Mouse (Mus musculus): Measurements from ENCODE around the gene Timp2. TPM values are rescaled to one million over a fixed set of nuclear protein-coding genes. Genes with fewer than 3 reads are reported as not detected.

Gene Timp2
- polyA plus RNA-seq, 1 experiment, result 37.6 TPM

DNA sequence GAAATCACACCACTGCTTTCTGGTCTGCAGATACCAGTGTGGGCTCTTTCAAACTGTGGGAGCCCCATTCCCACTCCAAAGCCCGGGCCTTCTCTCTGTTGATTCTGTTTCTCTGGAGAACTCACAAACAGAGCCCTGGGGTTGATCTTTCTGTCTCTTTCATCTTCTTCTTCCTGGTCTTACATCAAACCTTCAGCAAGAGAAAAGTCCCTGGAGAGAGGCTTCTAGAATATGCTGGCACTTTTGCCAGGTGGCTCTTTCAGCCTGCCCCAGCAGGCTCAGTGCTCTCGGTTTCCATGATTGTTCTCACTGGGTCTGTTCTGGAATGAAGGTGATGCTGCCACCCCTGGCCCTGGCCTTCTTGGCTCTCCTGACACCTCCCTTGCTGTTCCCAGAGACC lies 11.9 kb downstream of the Timp2 start:
- Histone ChIP-seq H3K4me1 (ENCODE audit: control insufficient read depth, insufficient read depth, low read length) (peaks cover 5% of the 10 kb centered on the region; the same call in 1 of the 2 replicates), H3K27ac (ENCODE audit: control insufficient read depth, insufficient read depth, low read depth, low read length, poor library complexity) (no peak overlapping the region), H3K4me3 (replicated peaks; ENCODE audit: control insufficient read depth, low read depth, low read length) (no peak overlapping the region)
- WGBS, result 78% methylated on average over 2 of the region's 2 CpGs
- no peak for TF ChIP-seq CTCF (IDR thresholded peaks at IDR 0.05; ENCODE audit: control insufficient read depth, insufficient read depth, low read length)
- TF ChIP-seq POLR2A (IDR thresholded peaks at IDR 0.05; ENCODE audit: borderline replicate concordance, control insufficient read depth, low read depth, low read length), result no peak

GRCm38 (mm10) chr11:118342400-118342981 lies 13.0 kb downstream of the Timp2 start, which contains the start of gene Cep295nl:
TSS of gene Cep295nl (minus strand) at chr11:118342500.
- 83% methylated on average over 7 of the region's 7 CpGs for WGBS
- H3K4me1 ChIP-seq (ENCODE audit: control insufficient read depth, insufficient read depth, low read length), result no peaks in the 10 kb centered on the region
- no peak for TF ChIP-seq POLR2A (IDR thresholded peaks at IDR 0.05; ENCODE audit: borderline replicate concordance, control insufficient read depth, low read depth, low read length)
- TF ChIP-seq CTCF (IDR thresholded peaks at IDR 0.05; ENCODE audit: control insufficient read depth, insufficient read depth, low read length), result no peak

DNA sequence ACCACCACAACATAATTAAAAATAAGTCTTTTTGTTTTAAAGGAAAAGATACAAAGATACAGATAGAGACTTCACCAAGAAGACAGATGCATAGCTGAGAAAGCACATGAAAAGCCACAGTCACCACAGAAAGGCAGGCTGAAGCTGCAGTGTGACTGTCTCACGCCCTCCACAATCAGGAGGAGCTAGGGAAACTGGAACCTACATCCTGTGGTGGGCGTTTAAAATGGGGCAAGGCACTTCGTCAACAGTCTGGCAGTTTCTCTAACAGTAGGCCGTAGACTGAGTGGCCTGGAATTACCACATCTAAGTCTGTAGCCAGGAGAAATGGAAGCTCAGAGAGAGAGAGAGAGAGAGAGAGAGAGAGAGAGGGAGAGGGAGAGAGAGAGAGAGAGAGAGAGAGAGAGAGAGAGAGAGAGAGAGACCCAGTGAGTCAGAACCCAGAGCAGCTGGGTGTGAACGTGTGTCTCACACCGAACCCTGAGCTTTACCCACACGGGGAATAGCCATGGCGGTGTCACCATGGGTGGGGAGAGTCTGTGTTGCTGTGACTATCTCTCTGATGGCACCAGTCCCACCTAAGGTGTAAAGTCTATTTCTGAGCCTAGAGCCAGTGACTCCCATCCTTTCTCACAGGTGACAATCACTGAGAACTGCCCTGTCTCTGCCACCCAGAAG lies 17.9 kb downstream of the Timp2 start:
- no peaks in the 10 kb centered on the region for H3K4me1 ChIP-seq (ENCODE audit: control insufficient read depth, insufficient read depth, low read length)
- TF ChIP-seq CTCF (IDR thresholded peaks at IDR 0.05; ENCODE audit: control insufficient read depth, insufficient read depth, low read length) (no peak), POLR2A (IDR thresholded peaks at IDR 0.05; ENCODE audit: borderline replicate concordance, control insufficient read depth, low read depth, low read length) (no peak)
- H3K4me3 ChIP-seq (replicated peaks; ENCODE audit: control insufficient read depth, low read depth, low read length), result no peak overlapping the region
- H3K27ac ChIP-seq (ENCODE audit: control insufficient read depth, insufficient read depth, low read depth, low read length, poor library complexity), result no peak overlapping the region
- 41% methylated on average over 8 of the region's 8 CpGs for WGBS

More at GRCm38 (mm10) chr11:118342400-118342981, 13.0 kb downstream of the Timp2 start, which contains the start of gene Cep295nl:
- H3K27ac ChIP-seq (ENCODE audit: control insufficient read depth, insufficient read depth, low read depth, low read length, poor library complexity), result no peak within 1 kb of the TSS
- H3K4me3 ChIP-seq (replicated peaks; ENCODE audit: control insufficient read depth, low read depth, low read length), result no peak within 1 kb of the TSS

DNA sequence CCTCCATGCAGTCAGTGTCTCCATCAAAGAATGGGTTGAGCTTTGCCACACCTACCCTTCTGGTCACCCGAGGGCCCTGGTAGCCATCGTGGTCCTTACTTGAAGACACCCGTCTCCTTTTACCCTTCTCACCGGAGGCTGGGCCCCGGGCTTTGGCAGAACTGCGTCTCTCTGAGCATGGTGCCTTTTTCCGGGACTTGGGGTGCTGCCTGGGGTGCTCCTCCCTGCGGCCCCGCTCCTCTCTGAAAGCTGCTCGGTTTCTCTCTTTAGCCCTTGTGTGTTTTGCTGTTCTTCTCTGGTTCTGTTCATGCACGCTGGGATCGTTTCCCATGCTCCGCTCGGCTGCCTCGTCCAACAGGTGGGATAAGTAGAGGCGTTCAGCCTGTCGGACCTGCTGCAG lies 22.1 kb downstream of the Timp2 start:
- TF ChIP-seq POLR2A (IDR thresholded peaks at IDR 0.05; ENCODE audit: borderline replicate concordance, control insufficient read depth, low read depth, low read length), result no peak
- no peak for TF ChIP-seq CTCF (IDR thresholded peaks at IDR 0.05; ENCODE audit: control insufficient read depth, insufficient read depth, low read length)
- Histone ChIP-seq H3K4me1 (ENCODE audit: control insufficient read depth, insufficient read depth, low read length) (no peaks in the 10 kb centered on the region), H3K27ac (ENCODE audit: control insufficient read depth, insufficient read depth, low read depth, low read length, poor library complexity) (no peak overlapping the region), H3K4me3 (replicated peaks; ENCODE audit: control insufficient read depth, low read depth, low read length) (no peak overlapping the region)
- WGBS, result 90% methylated on average over 17 of the region's 17 CpGs

- WGBS, result 93% methylated on average over 11 of the region's 11 CpGs
These were observed 23.2 kb downstream of the Timp2 start for GRCm38 (mm10) chr11:118332376-118332775.

GRCm38 (mm10) chr11:118330777-118331176 lies 24.8 kb downstream of the Timp2 start:
- no peak for TF ChIP-seq POLR2A (IDR thresholded peaks at IDR 0.05; ENCODE audit: borderline replicate concordance, control insufficient read depth, low read depth, low read length)
- TF ChIP-seq CTCF (IDR thresholded peaks at IDR 0.05; ENCODE audit: control insufficient read depth, insufficient read depth, low read length), result no peak
- WGBS, result 87% methylated on average over 16 of the region's 16 CpGs
- no peaks in the 10 kb centered on the region for H3K4me1 ChIP-seq (ENCODE audit: control insufficient read depth, insufficient read depth, low read length)
- no peak overlapping the region for H3K27ac ChIP-seq (ENCODE audit: control insufficient read depth, insufficient read depth, low read depth, low read length, poor library complexity)
- no peak overlapping the region for H3K4me3 ChIP-seq (replicated peaks; ENCODE audit: control insufficient read depth, low read depth, low read length)

More at GRCm38 (mm10) chr11:118332376-118332775, 23.2 kb downstream of the Timp2 start:
- no peak overlapping the region for H3K4me3 ChIP-seq (replicated peaks; ENCODE audit: control insufficient read depth, low read depth, low read length)
- TF ChIP-seq POLR2A (IDR thresholded peaks at IDR 0.05; ENCODE audit: borderline replicate concordance, control insufficient read depth, low read depth, low read length) (no peak), CTCF (IDR thresholded peaks at IDR 0.05; ENCODE audit: control insufficient read depth, insufficient read depth, low read length) (no peak)
- no peak overlapping the region for H3K27ac ChIP-seq (ENCODE audit: control insufficient read depth, insufficient read depth, low read depth, low read length, poor library complexity)
- H3K4me1 ChIP-seq (ENCODE audit: control insufficient read depth, insufficient read depth, low read length), result no peaks in the 10 kb centered on the region

- Histone ChIP-seq H3K27ac (ENCODE audit: control insufficient read depth, insufficient read depth, low read depth, low read length, poor library complexity) (no peak overlapping the region), H3K4me3 (replicated peaks; ENCODE audit: control insufficient read depth, low read depth, low read length) (no peak overlapping the region), H3K4me1 (ENCODE audit: control insufficient read depth, insufficient read depth, low read length) (no peaks in the 10 kb centered on the region)
- 88% methylated on average over 14 of the region's 14 CpGs for WGBS
- TF ChIP-seq CTCF (IDR thresholded peaks at IDR 0.05; ENCODE audit: control insufficient read depth, insufficient read depth, low read length) (no peak), POLR2A (IDR thresholded peaks at IDR 0.05; ENCODE audit: borderline replicate concordance, control insufficient read depth, low read depth, low read length) (no peak)
These were observed 25.2 kb downstream of the Timp2 start for GRCm38 (mm10) chr11:118330361-118330760.

DNA sequence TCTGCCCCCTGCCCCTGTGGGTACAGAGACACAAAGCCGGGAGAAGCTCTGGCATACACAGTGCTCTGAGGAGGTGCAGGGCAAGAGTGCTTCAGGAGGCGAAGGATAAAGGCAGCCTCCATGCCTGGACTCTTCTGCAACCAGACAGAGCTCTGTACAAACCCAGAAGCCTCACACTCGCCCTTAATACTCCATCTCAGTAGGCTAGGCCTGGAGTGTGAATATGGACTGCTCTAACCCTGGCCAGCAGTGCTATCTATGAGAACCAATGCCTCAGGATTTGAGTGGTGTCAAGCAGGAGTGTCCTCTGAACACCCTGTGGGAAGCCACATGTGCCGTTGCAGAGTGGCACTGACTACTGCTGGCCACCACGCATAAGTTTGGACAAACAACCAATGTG lies 26.6 kb downstream of the Timp2 start:
- Histone ChIP-seq H3K4me1 (ENCODE audit: control insufficient read depth, insufficient read depth, low read length) (no peaks in the 10 kb centered on the region), H3K27ac (ENCODE audit: control insufficient read depth, insufficient read depth, low read depth, low read length, poor library complexity) (no peak overlapping the region), H3K4me3 (replicated peaks; ENCODE audit: control insufficient read depth, low read depth, low read length) (no peak overlapping the region)
- 84% methylated on average over 5 of the region's 5 CpGs for WGBS
- TF ChIP-seq CTCF (IDR thresholded peaks at IDR 0.05; ENCODE audit: control insufficient read depth, insufficient read depth, low read length) (no peak), POLR2A (IDR thresholded peaks at IDR 0.05; ENCODE audit: borderline replicate concordance, control insufficient read depth, low read depth, low read length) (no peak)
